Mouse (Mus musculus): ENCODE results near the gene Zbed4.
A peak's percentile ranks its signal among the peaks of the same experiment; 100 is the strongest.
"Not testable (repeated sequence)": the region's sequence is repeated elsewhere in the genome, so short reads cannot be mapped to it uniquely, and the experiment has no call there.

Gene Zbed4

DNA sequence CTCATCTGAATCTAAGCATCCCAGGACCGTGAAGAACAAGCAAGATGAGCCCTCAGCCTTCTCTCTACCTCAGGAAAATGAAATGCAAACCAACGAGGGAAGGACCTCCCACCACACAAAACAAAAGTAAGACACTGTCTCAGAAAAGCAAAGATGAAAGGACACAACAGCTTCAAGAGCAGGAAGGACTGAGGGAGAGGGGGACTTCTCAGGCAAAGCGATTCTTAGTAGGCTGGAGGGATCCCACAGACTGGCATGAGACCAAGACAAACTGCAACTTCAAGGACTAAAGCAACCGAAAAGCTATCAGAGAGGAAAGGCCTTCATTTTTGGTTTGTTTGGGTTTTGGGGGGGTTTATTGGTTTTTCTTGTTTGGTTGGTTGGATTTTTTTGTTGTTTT is 15.3 kb upstream of the Zbed4 start:
- DNase-seq (ENCODE audit: low read depth, low spot score): no peak

- DNase-seq (ENCODE audit: low read depth, low spot score): no peak
These were observed 13.0 kb upstream of the Zbed4 start for GRCm38 (mm10) chr15:88738466-88738865.

- DNase-seq (ENCODE audit: low read depth, low spot score): no peak
These were observed 10.1 kb upstream of the Zbed4 start for GRCm38 (mm10) chr15:88741366-88741765.

GRCm38 (mm10) chr15:88743371-88743770 is 8.1 kb upstream of the Zbed4 start:
- DNase-seq (ENCODE audit: low read depth, low spot score): not testable (repeated sequence)

GRCm38 (mm10) chr15:88745347-88745746 is 6.1 kb upstream of the Zbed4 start:
- DNase-seq (ENCODE audit: low read depth, low spot score): no peak

- DNase-seq (ENCODE audit: low read depth, low spot score): no peak
These were observed 5.5 kb upstream of the Zbed4 start for GRCm38 (mm10) chr15:88745926-88746325.

DNA sequence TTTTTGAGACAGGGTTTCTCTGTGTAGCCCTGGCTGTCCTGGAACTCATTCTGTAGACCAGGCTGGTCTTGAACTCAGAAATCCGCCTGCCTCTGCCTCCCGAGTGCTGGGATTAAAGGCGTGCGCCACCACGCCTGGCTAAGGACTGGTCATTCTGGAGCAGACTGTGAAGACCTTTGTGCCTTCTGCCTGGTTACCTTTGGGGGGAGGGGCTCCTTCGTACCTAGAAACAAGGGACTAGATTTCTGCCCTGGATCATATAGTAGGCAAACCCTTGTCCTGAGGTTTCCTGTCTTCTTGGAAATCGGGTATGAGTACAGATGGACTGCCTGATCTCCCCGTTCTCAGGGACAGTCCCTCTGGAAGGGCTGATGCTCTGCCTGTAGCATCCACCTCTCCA is 1.8 kb upstream of the Zbed4 start:
- DNase-seq (ENCODE audit: low read depth, low spot score): not testable (repeated sequence)

DNA sequence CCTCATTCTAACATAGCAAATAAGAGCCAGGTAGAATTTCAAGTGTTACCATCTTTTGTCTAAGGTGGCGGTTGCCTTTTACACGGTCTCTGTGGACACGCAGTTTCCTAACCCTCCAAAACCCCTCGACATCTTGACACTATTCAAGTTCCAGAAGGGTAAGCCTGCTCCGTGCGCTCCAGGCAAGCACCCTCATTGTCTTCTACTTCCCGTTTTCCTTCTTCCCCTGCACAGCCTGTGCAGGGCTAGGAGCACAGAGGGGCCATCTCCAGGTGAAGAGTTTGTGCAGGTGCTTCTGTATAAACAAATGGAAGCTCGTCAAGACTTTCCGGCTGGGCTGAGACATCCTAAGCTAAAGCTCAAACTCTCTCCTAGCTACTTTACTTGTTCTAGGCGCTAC is 1.4 kb upstream of the Zbed4 start:
- no peak for DNase-seq (ENCODE audit: low read depth, low spot score)

DNA sequence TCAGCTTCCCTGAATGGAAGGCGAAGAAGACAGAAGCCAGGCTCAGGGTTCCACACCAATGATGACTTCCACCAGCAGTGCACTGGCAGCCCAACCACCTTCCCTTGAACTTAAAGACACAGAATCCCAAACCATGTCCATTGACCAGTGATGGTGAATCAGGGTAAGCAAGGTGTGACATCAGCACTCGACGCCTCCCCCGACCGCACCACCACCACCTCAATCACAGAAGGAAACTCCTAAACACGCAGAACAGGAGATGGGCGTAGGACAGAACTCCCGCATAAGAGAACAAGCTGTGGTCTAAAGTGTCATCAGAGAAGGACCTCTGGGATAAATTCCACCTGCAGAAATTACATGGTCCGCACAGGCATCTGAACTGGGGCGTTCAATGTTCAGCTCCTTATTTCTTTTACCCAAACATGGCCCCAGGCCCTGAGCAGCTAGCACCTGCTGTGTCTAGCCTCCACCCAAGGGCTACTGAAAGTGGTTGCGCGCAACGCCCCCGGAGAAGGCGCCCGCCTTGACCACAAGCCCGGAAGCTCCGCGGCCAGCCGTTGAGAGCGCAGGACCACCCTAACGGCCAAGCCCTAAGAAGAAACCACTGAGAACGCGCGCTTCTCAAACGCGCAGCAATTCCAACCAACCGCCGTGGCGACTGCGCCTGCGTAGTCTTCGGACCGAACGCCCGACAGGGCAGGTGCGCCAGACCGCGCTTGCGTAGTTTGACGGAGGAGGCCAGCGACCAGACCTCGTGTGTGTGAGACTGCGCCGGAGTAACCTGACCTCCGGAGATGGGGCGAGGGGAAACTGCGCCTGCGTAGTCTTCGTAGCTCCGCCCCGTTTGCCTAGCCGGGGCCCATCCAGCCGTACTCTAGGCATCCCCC is 540 bp upstream of the Zbed4 start:
- peak; percentile 98 for DNase-seq (ENCODE audit: low read depth, low spot score)

DNA sequence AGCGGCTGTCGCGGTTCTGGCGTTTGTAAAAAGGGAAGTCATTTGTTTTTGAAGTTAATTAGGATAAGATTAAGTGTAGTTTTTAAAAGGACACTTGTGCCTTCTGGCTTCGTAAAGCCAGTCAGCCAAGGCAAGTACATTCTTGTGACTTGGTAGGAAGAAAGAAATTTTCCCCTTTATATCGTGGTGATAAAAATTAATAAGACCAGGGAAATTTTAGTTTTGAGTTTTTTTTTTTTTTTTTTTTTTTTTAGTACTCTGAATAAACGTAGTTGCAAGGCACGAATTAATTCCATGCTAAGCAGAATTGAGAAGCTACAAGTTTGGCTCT is 908 bp downstream of the Zbed4 start:
- no peak for DNase-seq (ENCODE audit: low read depth, low spot score)

DNA sequence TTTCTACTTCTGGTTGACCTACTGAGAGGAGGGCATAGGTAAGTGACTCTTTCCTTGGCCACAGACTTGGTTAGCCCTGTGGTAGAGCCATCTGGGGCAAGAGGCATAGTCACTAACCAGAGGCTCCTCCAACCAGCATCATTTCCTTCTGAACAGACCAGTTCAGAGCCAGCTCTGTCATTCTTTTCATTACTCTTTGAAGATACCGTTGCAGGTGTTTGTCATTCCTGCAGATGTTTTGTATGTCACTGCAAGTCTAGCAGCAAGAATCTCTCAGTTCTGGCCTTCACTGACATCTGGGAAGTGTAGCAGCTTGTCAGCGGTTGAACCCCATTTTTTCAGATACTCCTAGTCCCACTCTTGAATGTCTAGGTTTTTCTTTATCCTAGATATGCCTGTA is 3.4 kb downstream of the Zbed4 start:
- DNase-seq (ENCODE audit: low read depth, low spot score): no peak

- DNase-seq (ENCODE audit: low read depth, low spot score): no peak
These were observed 4.3 kb downstream of the Zbed4 start for GRCm38 (mm10) chr15:88755761-88756160.

DNA sequence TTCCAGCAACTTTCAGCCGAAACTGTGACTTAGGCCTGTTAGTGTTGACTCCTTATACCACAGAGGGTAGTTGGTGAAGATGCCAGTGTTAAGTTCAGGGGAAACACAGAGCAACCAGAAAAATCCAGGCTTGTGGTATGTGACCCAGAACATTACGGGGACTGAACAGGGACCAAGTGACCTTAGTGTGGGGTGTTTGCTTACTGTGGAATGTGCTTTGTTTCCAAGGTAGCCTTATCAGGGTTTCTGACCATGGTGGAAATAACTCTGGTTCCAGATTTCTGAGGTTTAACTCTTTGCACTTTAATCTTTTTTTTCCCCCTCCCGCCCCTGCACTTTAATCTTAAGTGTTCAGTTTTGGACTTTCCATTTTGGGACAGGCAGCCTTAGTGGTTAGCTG is 6.6 kb downstream of the Zbed4 start:
- DNase-seq (ENCODE audit: low read depth, low spot score): no peak

- no peak for DNase-seq (ENCODE audit: low read depth, low spot score)
These were observed 10.1 kb downstream of the Zbed4 start for GRCm38 (mm10) chr15:88761551-88761950.

DNA sequence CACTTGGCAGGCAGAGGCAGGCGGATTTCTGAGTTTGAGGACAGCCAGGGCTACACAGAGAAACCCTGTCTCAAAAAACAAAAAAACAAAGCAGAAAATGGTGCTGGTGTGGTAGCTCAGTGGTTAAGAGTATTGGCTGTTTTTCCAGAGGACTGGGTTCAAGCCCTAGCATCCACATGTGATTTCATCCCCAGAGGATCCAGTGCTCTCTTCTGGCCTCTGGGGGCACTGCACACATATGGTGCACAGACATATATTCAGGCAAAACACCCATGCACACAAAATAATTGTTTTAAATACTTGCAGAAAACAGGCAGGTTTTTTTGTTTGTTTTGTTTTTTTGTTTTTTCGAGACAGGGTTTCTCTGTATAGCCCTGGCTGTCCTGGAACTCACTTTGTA is 14.7 kb downstream of the Zbed4 start:
- not testable (repeated sequence) for DNase-seq (ENCODE audit: low read depth, low spot score)

DNA sequence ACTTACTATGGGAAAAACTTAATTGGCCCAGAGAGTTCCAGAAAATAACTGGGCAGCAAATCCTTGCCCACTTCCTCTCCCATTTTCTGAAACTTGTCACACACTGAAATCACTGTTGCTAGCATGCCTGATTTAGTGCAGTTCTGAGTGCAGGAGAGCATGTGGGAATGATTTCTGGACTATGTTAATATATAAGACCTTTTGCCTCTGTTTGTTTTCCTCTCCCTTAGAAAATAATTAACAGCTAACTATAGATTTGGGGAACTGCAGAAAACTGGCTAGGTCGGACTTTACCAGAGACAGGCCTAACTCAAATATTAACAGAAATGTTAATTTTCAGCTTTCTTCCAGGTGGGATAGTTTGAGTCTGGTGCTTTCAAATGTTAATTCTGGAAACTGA is 17.1 kb downstream of the Zbed4 start:
- DNase-seq (ENCODE audit: low read depth, low spot score): no peak

GRCm38 (mm10) chr15:88774630-88775029 is 23.2 kb downstream of the Zbed4 start:
- DNase-seq (ENCODE audit: low read depth, low spot score): not testable (repeated sequence)

DNA sequence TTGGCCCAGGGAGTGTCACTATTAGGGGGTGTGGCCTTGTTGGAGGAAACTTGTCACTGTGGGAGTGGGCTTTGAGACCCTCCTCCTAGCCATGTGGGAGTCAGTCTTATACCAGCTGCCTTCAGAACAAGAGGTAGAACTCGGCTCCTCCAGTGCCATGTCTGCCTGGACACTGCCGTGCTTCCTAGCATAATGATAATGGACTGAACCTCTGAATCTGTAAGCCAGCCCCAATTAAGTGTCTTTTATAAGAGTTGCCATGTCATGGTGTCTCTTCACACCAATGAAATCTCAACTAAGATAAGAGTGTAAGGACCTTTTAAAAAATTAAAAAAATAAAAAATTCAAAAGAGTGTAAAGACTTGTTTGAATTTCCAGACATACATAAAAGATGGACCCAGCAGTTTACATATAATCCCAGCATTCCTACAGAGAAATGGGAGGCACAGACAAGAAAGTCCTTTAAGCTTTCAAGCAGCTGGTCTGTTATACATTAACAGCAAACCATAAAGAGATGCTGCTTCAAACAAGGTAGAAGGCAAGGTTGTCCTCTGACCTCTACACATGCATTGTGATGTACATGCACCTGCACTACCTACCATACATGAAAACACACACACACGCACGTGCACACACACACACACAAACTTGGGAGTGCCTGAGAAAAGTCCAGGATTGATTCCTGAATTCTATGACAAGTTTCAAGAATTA is 40.8 kb downstream of the Zbed4 start:
- DNase-seq (ENCODE audit: low read depth, low spot score): no peak

GRCm38 (mm10) chr15:88794729-88795128 is 43.3 kb downstream of the Zbed4 start:
- not testable (repeated sequence) for DNase-seq (ENCODE audit: low read depth, low spot score)

DNA sequence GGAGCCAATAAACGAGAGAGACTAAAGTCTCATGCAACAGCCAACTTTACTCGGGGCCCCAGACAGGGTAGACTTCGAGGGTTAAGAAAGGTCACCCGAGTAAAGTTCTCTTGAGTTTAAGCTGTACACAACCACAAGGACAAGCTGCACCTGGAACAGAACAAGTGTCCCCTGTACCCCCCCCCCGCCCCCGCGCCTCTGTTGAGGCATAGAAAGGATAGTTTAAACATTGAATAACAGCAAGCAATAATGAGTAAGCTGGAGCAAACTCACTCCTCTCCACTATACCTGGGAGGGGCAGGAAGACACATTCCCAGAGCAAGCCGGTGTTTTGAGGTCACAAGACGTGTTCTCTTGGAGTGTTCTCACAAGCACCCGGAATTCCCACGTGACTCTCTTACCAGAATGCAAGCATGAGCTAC is 48.5 kb downstream of the Zbed4 start:
- no peak for DNase-seq (ENCODE audit: low read depth, low spot score)

GRCm38 (mm10) chr15:88800921-88801354 is 49.5 kb downstream of the Zbed4 start:
- DNase-seq (ENCODE audit: low read depth, low spot score): no peak

GRCm38 (mm10) chr15:88801903-88802302 is 50.4 kb downstream of the Zbed4 start:
- no peak for DNase-seq (ENCODE audit: low read depth, low spot score)

DNA sequence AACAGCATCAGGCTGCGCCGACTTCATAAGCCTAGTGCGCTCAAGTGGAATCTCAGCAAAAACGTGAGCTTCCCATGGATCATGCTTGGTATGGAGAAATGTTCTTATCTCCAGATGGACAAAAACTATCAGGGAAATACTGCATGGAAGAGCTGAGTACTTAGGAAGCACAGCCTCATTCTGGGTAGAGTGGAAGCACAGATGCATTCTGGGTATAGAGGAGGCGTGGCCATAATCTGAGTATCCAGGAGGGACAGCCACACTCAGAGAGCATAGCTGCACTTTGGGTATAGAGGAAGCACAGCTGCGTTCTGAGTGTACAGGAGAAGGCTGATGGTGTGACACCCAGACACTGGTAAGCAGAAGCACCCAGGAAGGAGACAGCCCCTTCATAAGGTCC is 50.9 kb downstream of the Zbed4 start:
- DNase-seq (ENCODE audit: low read depth, low spot score): no peak
